Mouse (Mus musculus): ENCODE results near the gene 1700001K19Rik. TPM values are rescaled to one million over a fixed set of nuclear protein-coding genes. Genes with fewer than 3 reads are reported as not detected.

1700001K19Rik gene
- polyA plus RNA-seq (2012; rRNA removed) = not detected in 2 replicates

GRCm38 (mm10) chr12:110682561-110683299 lies at the start of gene 1700001K19Rik:
Gene 1700001K19Rik, minus strand, starts transcription at chr12:110682619.

GRCm38 (mm10) chr12:110702556-110702955 lies 20.1 kb upstream of the 1700001K19Rik start, which contains the start of gene Hsp90aa1:
Gene Hsp90aa1, minus strand, starts transcription at chr12:110702728.

Other genes starting within 250 kb of the 1700001K19Rik start
- gene Ppp2r5c, start 235.5 kb downstream of the 1700001K19Rik start, polyA plus RNA-seq (2012; rRNA removed) = 23.7 and 25.6 TPM in 2 replicates
- 24.0 and 25.9 TPM in 2 replicates for gene Dync1h1, start 81.2 kb downstream of the 1700001K19Rik start, polyA plus RNA-seq (2012; rRNA removed)
- 200 and 210 TPM in 2 replicates for gene Hsp90aa1, start 20.1 kb upstream of the 1700001K19Rik start, polyA plus RNA-seq (2012; rRNA removed)
- gene Wdr20, start 55.3 kb upstream of the 1700001K19Rik start, polyA plus RNA-seq (2012; rRNA removed) = 9.0 and 11.1 TPM in 2 replicates
- gene Mok, start 158.3 kb upstream of the 1700001K19Rik start, polyA plus RNA-seq (2012; rRNA removed) = 0.18 and 0.28 TPM in 2 replicates
- 1.7 TPM in 2 replicates for gene Zfp839, start 167.6 kb upstream of the 1700001K19Rik start, polyA plus RNA-seq (2012; rRNA removed)
- 43.1 and 52.0 TPM in 2 replicates for gene Cinp, start 206.5 kb upstream of the 1700001K19Rik start, polyA plus RNA-seq (2012; rRNA removed)
- gene Tecpr2, start 206.6 kb upstream of the 1700001K19Rik start, polyA plus RNA-seq (2012; rRNA removed) = 2.0 and 2.4 TPM in 2 replicates